Mouse (Mus musculus) neural tube, embryonic 14.5 days (tissue): Measurements from ENCODE around the gene Clca4b. TPM values are rescaled to one million over a fixed set of nuclear protein-coding genes. Genes with fewer than 3 reads are reported as not detected.

Experiments used
- ATAC-seq: fragments of 200-750 bp; cut with Nextera tagmentation; 2 replicates; pipeline ENCODE4 v1.8.0; 2017; ENCODE audit warnings: low read depth, mild to moderate bottlenecking, moderate TSS enrichment, moderate library complexity
- H3K27ac ChIP-seq: fragments of 300-500 bp; sonication (generic); 2 replicates; pipeline ENCODE4 v1.5.1; 2014; ENCODE audit warnings: low read depth, mild to moderate bottlenecking, control low read depth, low read length, moderate library complexity, mixed read lengths
- H3K27me3 ChIP-seq: fragments of 300-500 bp; sonication (generic); 2 replicates; pipeline ENCODE4 v1.6.1; 2014; ENCODE audit warnings: low read length; ENCODE audit not compliant: control insufficient read depth, insufficient read depth
- H3K36me3 ChIP-seq: fragments of 300-500 bp; sonication (generic); 2 replicates; pipeline ENCODE4 v1.6.1; 2014; ENCODE audit warnings: low read length, mixed read lengths; ENCODE audit not compliant: control insufficient read depth, insufficient read depth
- H3K4me1 ChIP-seq: fragments of 300-500 bp; sonication (generic); 2 replicates; pipeline ENCODE4 v1.6.1; 2014; ENCODE audit warnings: low read length; ENCODE audit not compliant: control insufficient read depth, insufficient read depth
- H3K4me2 ChIP-seq: fragments of 300-500 bp; sonication (generic); 2 replicates; pipeline ENCODE4 v1.6.1; 2014; ENCODE audit warnings: mild to moderate bottlenecking, low read depth, low read length, control low read depth
- H3K4me3 ChIP-seq: fragments of 300-500 bp; sonication (generic); 2 replicates; pipeline ENCODE4 v1.5.1; 2014; ENCODE audit warnings: low read depth, low read length, control low read depth, mixed read lengths
- H3K9ac ChIP-seq: fragments of 300-500 bp; sonication (generic); replicated peaks from 2 replicates; pipeline ENCODE4 v1.6.1; 2014; ENCODE audit warnings: low read depth, mild to moderate bottlenecking, control low read depth, low read length, mixed read lengths
- H3K9me3 ChIP-seq: fragments of 300-500 bp; sonication (generic); 2 replicates; pipeline ENCODE4 v1.6.1; 2016; ENCODE audit warnings: low read length; ENCODE audit not compliant: control insufficient read depth
- WGBS: fragments of 180-500 bp; shearing (Covaris S2); extraction: QIAGEN DNeasy Blood & Tissue Kit; methylation state at CpG from one replicate; pipeline ENCODE4 v1.1.7; 2014; 5-methylcytosine and 5-hydroxymethylcytosine counted together
- polyA plus RNA-seq: library from polyadenylated mRNA; unstranded; fragments of >200 nt; fragmentation: Nextera tagmentation; extraction: Ambion mirVana; gene quantifications from 2 replicates; pipeline ENCODE4 v1.2.1, GENCODE M21; 2014

Clca4b gene
- not detected in 2 replicates for polyA plus RNA-seq

GRCm38 (mm10) chr3:144932335-144932734 is at the start of gene Clca4b:
Gene Clca4b, minus strand, starts transcription at chr3:144932529.
- H3K36me3 ChIP-seq: no peaks in the 10 kb centered on the region
- no peak for ATAC-seq
- no peaks in the 10 kb centered on the region for H3K9me3 ChIP-seq
- H3K4me2 ChIP-seq: no peak within 1 kb of the TSS
- H3K27ac ChIP-seq: no peak within 1 kb of the TSS
- no peak within 1 kb of the TSS for H3K4me3 ChIP-seq
- H3K27me3 ChIP-seq: no peaks in the 10 kb centered on the region
- no peaks in the 10 kb centered on the region for H3K4me1 ChIP-seq
- H3K9ac ChIP-seq: no peak within 1 kb of the TSS

DNA sequence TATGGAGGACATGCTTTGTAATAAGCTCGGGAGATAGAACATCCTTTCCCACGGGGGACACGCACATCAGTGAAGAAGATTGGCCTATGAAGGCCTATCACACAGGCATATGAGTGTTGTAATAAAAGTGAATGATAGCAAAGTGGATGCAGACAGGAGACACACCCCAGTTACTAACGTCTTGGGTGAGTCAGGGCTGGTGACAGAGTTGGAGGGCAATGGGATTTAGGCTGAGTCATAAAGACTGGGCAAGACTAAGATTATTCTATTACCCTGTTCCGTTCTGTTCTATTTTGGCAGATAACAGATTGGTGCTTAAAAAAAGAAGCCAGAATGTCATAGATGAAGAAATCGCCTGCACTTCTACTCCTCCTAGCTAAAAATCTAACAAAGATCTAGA is 48.2 kb upstream of the Clca4b start:
- no peak overlapping the region for H3K4me3 ChIP-seq
- H3K9me3 ChIP-seq: no peaks in the 10 kb centered on the region
- H3K36me3 ChIP-seq: no peaks in the 10 kb centered on the region
- H3K27ac ChIP-seq: no peak overlapping the region
- H3K4me1 ChIP-seq: no peaks in the 10 kb centered on the region
- H3K27me3 ChIP-seq: no peaks in the 10 kb centered on the region
- no peak for ATAC-seq
- H3K4me2 ChIP-seq: no peak overlapping the region
- H3K9ac ChIP-seq: no peak overlapping the region
- WGBS: 87% methylated on average over 6 of the region's 6 CpGs

- no peak overlapping the region for H3K27ac ChIP-seq
- H3K36me3 ChIP-seq: no peaks in the 10 kb centered on the region
- no peak for ATAC-seq
- no peak overlapping the region for H3K9ac ChIP-seq
- H3K4me3 ChIP-seq: no peak overlapping the region
- no peaks in the 10 kb centered on the region for H3K4me1 ChIP-seq
- H3K4me2 ChIP-seq: no peak overlapping the region
- H3K27me3 ChIP-seq: no peaks in the 10 kb centered on the region
- WGBS: 22% methylated on average over 4 of the region's 4 CpGs
- H3K9me3 ChIP-seq: no peaks in the 10 kb centered on the region
These were observed 45.3 kb upstream of the Clca4b start for GRCm38 (mm10) chr3:144977631-144978030.

GRCm38 (mm10) chr3:144976091-144976490 is 43.8 kb upstream of the Clca4b start:
- WGBS: 92% methylated on average over 1 of the region's 1 CpGs
- Histone ChIP-seq H3K27me3 (no peaks in the 10 kb centered on the region), H3K4me3 (no peak overlapping the region), H3K4me2 (no peak overlapping the region), H3K4me1 (no peaks in the 10 kb centered on the region), H3K36me3 (no peaks in the 10 kb centered on the region), H3K27ac (no peak overlapping the region), H3K9me3 (no peaks in the 10 kb centered on the region), H3K9ac (no peak overlapping the region)
- ATAC-seq: no peak

DNA sequence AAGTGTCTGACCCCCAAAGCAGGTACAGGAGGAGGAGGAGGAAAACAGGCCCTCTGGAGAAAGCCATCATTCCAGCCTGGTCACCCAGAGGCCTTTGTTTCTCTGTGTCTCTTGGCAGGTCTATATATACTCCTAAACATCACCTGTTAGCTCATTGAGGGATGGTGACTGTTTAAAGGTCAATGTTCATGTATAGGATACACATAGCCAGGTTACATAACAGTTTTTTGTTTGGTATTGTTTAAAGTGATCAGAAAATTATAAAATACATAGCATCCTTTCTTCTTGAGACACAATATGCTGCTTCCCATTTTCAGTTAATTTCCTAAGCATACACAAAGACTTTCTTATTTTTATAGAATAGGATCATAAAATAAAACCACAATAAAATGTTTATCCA is 42.6 kb upstream of the Clca4b start, which contains the start of gene Clca4a:
Gene Clca4a (minus strand): TSS at position 101 of the 400 bp plus-strand sequence.
- no peak for ATAC-seq
- no peaks in the 10 kb centered on the region for H3K9me3 ChIP-seq
- no peaks in the 10 kb centered on the region for H3K4me1 ChIP-seq
- H3K4me2 ChIP-seq: no peak within 1 kb of the TSS
- H3K9ac ChIP-seq: no peak within 1 kb of the TSS
- no peak within 1 kb of the TSS for H3K27ac ChIP-seq
- no peaks in the 10 kb centered on the region for H3K36me3 ChIP-seq
- H3K27me3 ChIP-seq: no peaks in the 10 kb centered on the region
- H3K4me3 ChIP-seq: no peak within 1 kb of the TSS

- Histone ChIP-seq H3K27me3 (no peaks in the 10 kb centered on the region), H3K4me2 (no peak overlapping the region), H3K4me1 (no peaks in the 10 kb centered on the region), H3K9ac (no peak overlapping the region), H3K27ac (no peak overlapping the region), H3K36me3 (no peaks in the 10 kb centered on the region), H3K9me3 (no peaks in the 10 kb centered on the region), H3K4me3 (no peak overlapping the region)
- 82% methylated on average over 9 of the region's 9 CpGs for WGBS
- no peak for ATAC-seq
These were observed 39.4 kb upstream of the Clca4b start for GRCm38 (mm10) chr3:144971553-144972270.

DNA sequence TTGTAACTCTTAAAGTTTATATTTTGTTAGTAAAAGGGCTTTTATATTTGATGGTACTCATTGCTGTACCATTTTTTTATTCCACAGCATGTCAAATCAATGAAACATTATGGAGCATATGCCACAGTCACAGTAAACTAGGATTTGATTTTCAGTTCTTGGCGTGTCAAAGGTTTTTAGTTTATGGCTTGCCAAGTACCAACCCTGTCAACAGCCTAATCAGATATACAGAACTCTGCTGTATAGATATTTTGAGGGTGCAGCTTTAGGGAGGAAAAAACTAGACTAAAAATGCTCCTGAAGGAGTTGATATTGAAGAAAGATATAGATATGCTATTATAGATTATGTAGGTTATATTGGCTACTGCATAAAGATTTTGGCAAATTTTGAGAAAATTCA is 37.4 kb upstream of the Clca4b start:
- ATAC-seq: no peak
- H3K27me3 ChIP-seq: no peaks in the 10 kb centered on the region
- no peak overlapping the region for H3K27ac ChIP-seq
- no peaks in the 10 kb centered on the region for H3K36me3 ChIP-seq
- no peak overlapping the region for H3K4me3 ChIP-seq
- no peaks in the 10 kb centered on the region for H3K9me3 ChIP-seq
- no peak overlapping the region for H3K4me2 ChIP-seq
- H3K9ac ChIP-seq: no peak overlapping the region
- WGBS: 89% methylated on average over 1 of the region's 1 CpGs
- H3K4me1 ChIP-seq: no peaks in the 10 kb centered on the region

DNA sequence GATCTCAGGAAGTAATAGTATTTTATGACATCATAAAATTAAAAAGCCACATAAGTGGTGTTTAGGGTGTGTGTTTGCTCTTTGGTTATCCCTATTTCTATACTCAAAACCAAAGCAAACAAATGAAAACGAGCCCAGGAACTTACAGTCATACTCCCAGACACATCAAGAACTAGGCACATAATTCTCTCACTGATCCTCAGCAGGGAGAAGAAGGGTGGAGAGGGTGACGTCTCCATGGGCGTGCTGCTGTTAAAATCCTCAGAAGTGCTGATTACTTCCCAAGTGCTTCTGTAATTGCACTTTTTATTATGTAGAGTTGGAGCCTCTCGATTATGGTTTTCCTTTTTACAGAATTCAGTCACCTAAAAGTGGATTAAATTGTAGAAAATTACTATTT is 33.7 kb upstream of the Clca4b start:
- no peak for ATAC-seq
- Histone ChIP-seq H3K27me3 (no peaks in the 10 kb centered on the region), H3K36me3 (no peaks in the 10 kb centered on the region), H3K4me1 (no peaks in the 10 kb centered on the region), H3K9me3 (no peaks in the 10 kb centered on the region), H3K27ac (no peak overlapping the region), H3K4me2 (no peak overlapping the region), H3K9ac (no peak overlapping the region), H3K4me3 (no peak overlapping the region)
- WGBS: 47% methylated on average over 4 of the region's 4 CpGs

DNA sequence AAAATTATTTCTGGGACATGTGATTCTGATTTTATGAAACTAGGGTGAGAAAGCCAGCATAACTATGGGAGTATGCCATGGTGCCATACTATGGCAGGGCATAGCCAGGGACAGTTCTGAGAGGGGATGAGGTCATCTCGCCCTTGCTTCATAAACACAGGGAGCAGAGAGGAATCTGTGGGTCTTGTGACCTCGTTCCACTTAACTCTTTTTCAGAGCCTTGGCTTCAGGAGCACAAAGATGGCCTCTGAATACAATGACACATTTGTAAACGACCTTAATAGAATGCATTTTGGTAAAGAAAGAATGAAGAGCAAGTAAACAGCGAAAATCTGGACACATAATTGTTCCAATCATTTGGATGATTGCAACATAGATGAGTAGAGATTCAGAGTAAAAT is 18.5 kb upstream of the Clca4b start:
- no peak overlapping the region for H3K27ac ChIP-seq
- H3K9me3 ChIP-seq: no peaks in the 10 kb centered on the region
- 70% methylated on average over 4 of the region's 4 CpGs for WGBS
- no peak for ATAC-seq
- no peaks in the 10 kb centered on the region for H3K36me3 ChIP-seq
- no peak overlapping the region for H3K4me3 ChIP-seq
- H3K9ac ChIP-seq: no peak overlapping the region
- H3K4me2 ChIP-seq: no peak overlapping the region
- no peaks in the 10 kb centered on the region for H3K4me1 ChIP-seq
- no peaks in the 10 kb centered on the region for H3K27me3 ChIP-seq
